Mouse (Mus musculus): Measurements from ENCODE around the gene Pakap.

DNA sequence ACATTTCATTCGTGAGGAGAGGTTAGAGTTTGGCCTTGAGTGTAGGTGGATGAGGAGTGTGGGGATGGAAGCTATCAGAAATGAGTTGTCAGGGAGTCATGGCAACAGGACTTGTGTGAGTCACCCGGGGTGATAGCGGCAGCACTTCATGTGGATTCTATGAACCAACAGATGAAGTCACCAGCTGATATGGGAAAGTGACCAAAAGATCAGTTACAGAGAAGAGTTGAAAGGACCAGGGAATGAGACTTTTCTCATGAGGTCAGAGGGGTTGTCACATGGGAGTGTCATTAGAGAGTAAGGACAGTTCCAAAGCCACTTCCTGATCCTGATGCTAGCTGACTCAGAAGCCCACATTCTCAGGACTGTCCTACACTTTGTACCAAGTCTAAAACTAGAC, 38.3 kb downstream of the Pakap start:
- TF ChIP-seq POLR2A (IDR thresholded peaks at IDR 0.05; ENCODE audit: borderline replicate concordance, low read depth, low read length): no peak
- no peak for TF ChIP-seq CTCF (IDR thresholded peaks at IDR 0.05; ENCODE audit: low read depth, low read length)

All from bone marrow macrophage, adult 2 months (primary cell).